Mouse (Mus musculus) G1E (cell line): Measurements from ENCODE around the gene Kri1. TPM values are rescaled to one million over a fixed set of nuclear protein-coding genes. Genes with fewer than 3 reads are reported as not detected.
"Not testable (repeated sequence)": the region's sequence is repeated elsewhere in the genome, so short reads cannot be mapped to it uniquely, and the experiment has no call there.

Experiments used
- ATAC-seq: 2 replicates; pipeline ENCODE4 v1.8.0; 2016; ENCODE audit warnings: mild to moderate bottlenecking; ENCODE audit not compliant: insufficient number of reproducible peaks, poor library complexity, low FRiP score, severe bottlenecking; ENCODE audit errors: extremely low read depth
- DNase-seq: peaks from one replicate; pipeline ENCODE4 v3.0.0; 2012; ENCODE audit warnings: low spot score
- H3K27me3 ChIP-seq: 2 replicates; pipeline ENCODE4 v1.6.1; 2012; ENCODE audit warnings: mild to moderate bottlenecking, low read length, inconsistent platforms; ENCODE audit not compliant: insufficient read depth
- H3K36me3 ChIP-seq: replicated peaks from 2 replicates; pipeline ENCODE3; 2012; ENCODE audit warnings: mild to moderate bottlenecking, inconsistent platforms
- H3K4me1 ChIP-seq: 2 replicates; pipeline ENCODE4 v1.6.1; 2012; ENCODE audit warnings: low read depth, low read length, inconsistent platforms, mixed read lengths; ENCODE audit not compliant: insufficient read depth
- H3K4me3 ChIP-seq: 2 replicates; pipeline ENCODE4 v1.5.1; 2012; ENCODE audit warnings: low read depth, mild to moderate bottlenecking, inconsistent platforms, low read length, moderate library complexity, mixed read lengths
- H3K9me3 ChIP-seq: replicated peaks from 2 replicates; pipeline ENCODE4 v1.6.1; 2012; ENCODE audit warnings: inconsistent platforms
- CTCF ChIP-seq: IDR thresholded peaks from 2 replicates; pipeline ENCODE4 v1.5.1; 2012; ENCODE audit warnings: low read depth, low read length, inconsistent platforms, mixed read lengths
- GATA1 ChIP-seq: IDR thresholded peaks from 2 replicates; pipeline ENCODE4 v1.6.1; 2012; ENCODE audit warnings: borderline replicate concordance, low read length, inconsistent platforms, mixed read lengths
- GATA2 ChIP-seq: IDR thresholded peaks from 2 replicates; pipeline ENCODE4 v1.6.1; 2012; ENCODE audit warnings: low read depth, low read length, inconsistent platforms, borderline replicate concordance
- POLR2AphosphoS5 ChIP-seq: IDR thresholded peaks from 2 replicates; pipeline ENCODE4 v1.6.1; 2012; ENCODE audit warnings: low read depth, low read length, inconsistent platforms; ENCODE audit not compliant: insufficient replicate concordance
- TAL1 ChIP-seq: conservative IDR thresholded peaks from 2 replicates; pipeline ENCODE4 v1.6.1; 2012; ENCODE audit warnings: low read depth, low read length, inconsistent platforms, mixed read lengths
- polyA plus RNA-seq: library from polyadenylated mRNA; stranded (reverse); fragments of >175 nt; gene quantifications from 2 replicates; pipeline ENCODE4 v1.2.3, GENCODE M21; 2012
- total RNA-seq, 2 experiments: library from RNA; stranded (forward) in 1 of 2; stranded (reverse) in 1 of 2; fragments of 200-1000 nt in 1 of 2; fragments of >200 nt in 1 of 2; fragmentation: Nextera tagmentation in 1 of 2; gene quantifications; 2 replicates each; pipeline ENCODE4 v1.2.3; 2014 to 2017

Kri1 gene
- total and polyA plus RNA-seq, 3 experiments = 45.4 to 89.3 (median 56.6) TPM

GRCm38 (mm10) chr9:21264272-21264999 is 23.3 kb downstream of the Kri1 start:
- Histone ChIP-seq H3K27me3 (no peaks in the 10 kb centered on the region), H3K4me1 (peaks cover 54% of the 10 kb centered on the region), H3K4me3 (peak overlapping the region; percentile 90), H3K9me3 (no peaks in the 10 kb centered on the region), H3K36me3 (peaks cover 32% of the 10 kb centered on the region)
- TF ChIP-seq GATA2 (no peak), TAL1 (peak; percentile 40; the same call in 1 of the 2 replicates), POLR2AphosphoS5 (no peak), CTCF (no peak), GATA1 (no peak)
- DNase-seq = peak; percentile 34
- ATAC-seq = peak; percentile 19

- Histone ChIP-seq H3K4me1 (peaks cover 48% of the 10 kb centered on the region), H3K27me3 (0 out of 2 replicates have a peak, but pooled peaks cover 2% of the 10 kb centered on the region), H3K9me3 (no peaks in the 10 kb centered on the region), H3K36me3 (peaks cover 7% of the 10 kb centered on the region), H3K4me3 (no peak overlapping the region)
- TF ChIP-seq POLR2AphosphoS5 (no peak), CTCF (no peak), GATA2 (no peak), GATA1 (no peak), TAL1 (no peak)
- ATAC-seq (no peak), DNase-seq (no peak)
These were observed 25.9 kb downstream of the Kri1 start for GRCm38 (mm10) chr9:21261831-21262230.

- DNase-seq = no peak
- Histone ChIP-seq H3K4me1 (peaks cover 35% of the 10 kb centered on the region), H3K9me3 (no peaks in the 10 kb centered on the region), H3K36me3 (no peaks in the 10 kb centered on the region), H3K4me3 (no peak overlapping the region), H3K27me3 (0 out of 2 replicates have a peak, but pooled peaks cover 7% of the 10 kb centered on the region)
- no peak for ATAC-seq
- TF ChIP-seq GATA1 (no peak), CTCF (no peak), GATA2 (no peak), POLR2AphosphoS5 (no peak), TAL1 (no peak)
These were observed 27.2 kb downstream of the Kri1 start for GRCm38 (mm10) chr9:21260491-21261040.

GRCm38 (mm10) chr9:21256349-21256748 is 31.4 kb downstream of the Kri1 start:
- not testable (repeated sequence) for H3K4me3 ChIP-seq, DNase-seq, H3K36me3 ChIP-seq, ATAC-seq, H3K9me3 ChIP-seq
- Histone ChIP-seq H3K4me1 (peaks cover 21% of the 10 kb centered on the region; the same call in 1 of the 2 replicates), H3K27me3 (peaks cover 39% of the 10 kb centered on the region)

GRCm38 (mm10) chr9:21254690-21255089 is 33.1 kb downstream of the Kri1 start:
- H3K4me3 ChIP-seq = no peak overlapping the region; the same call in 1 of the 2 replicates
- TF ChIP-seq GATA1 (no peak), GATA2 (no peak), TAL1 (no peak), POLR2AphosphoS5 (no peak), CTCF (no peak)
- H3K36me3 ChIP-seq = no peaks in the 10 kb centered on the region
- peaks cover 55% of the 10 kb centered on the region for H3K27me3 ChIP-seq
- DNase-seq (no peak), ATAC-seq (no peak)
- no peaks in the 10 kb centered on the region for H3K9me3 ChIP-seq
- H3K4me1 ChIP-seq = peaks cover 29% of the 10 kb centered on the region

GRCm38 (mm10) chr9:21251116-21251735 is 36.5 kb downstream of the Kri1 start:
- peaks cover 73% of the 10 kb centered on the region for H3K27me3 ChIP-seq
- no peak overlapping the region for H3K4me3 ChIP-seq
- H3K36me3 ChIP-seq = no peaks in the 10 kb centered on the region
- H3K9me3 ChIP-seq = no peaks in the 10 kb centered on the region
- TF ChIP-seq TAL1 = no peak
- TF ChIP-seq CTCF = no peak
- TF ChIP-seq POLR2AphosphoS5 = no peak
- no peak for TF ChIP-seq GATA1
- no peak for TF ChIP-seq GATA2
- no peak for DNase-seq
- peaks cover 28% of the 10 kb centered on the region for H3K4me1 ChIP-seq
- no peak for ATAC-seq

- Histone ChIP-seq H3K4me3 (no peak overlapping the region), H3K9me3 (no peaks in the 10 kb centered on the region), H3K27me3 (peaks cover 72% of the 10 kb centered on the region), H3K36me3 (no peaks in the 10 kb centered on the region), H3K4me1 (peaks cover 29% of the 10 kb centered on the region)
- DNase-seq = no peak
- ATAC-seq = no peak
- TF ChIP-seq CTCF (no peak), POLR2AphosphoS5 (no peak), GATA2 (no peak)
These were observed 37.3 kb downstream of the Kri1 start for GRCm38 (mm10) chr9:21250509-21250908.
